Mouse (Mus musculus): ENCODE measurements around the gene Ucma. TPM values are rescaled to one million over a fixed set of nuclear protein-coding genes. Genes with fewer than 3 reads are reported as not detected.
"Not testable (repeated sequence)": the region's sequence is repeated elsewhere in the genome, so short reads cannot be mapped to it uniquely, and the experiment has no call there.

Ucma gene
- polyA plus RNA-seq (2016; fragmentation: Nextera tagmentation; extraction: Ambion mirVana): 0.38 TPM in 1 of 2 replicates, not detected in the other

GRCm38 (mm10) chr2:4975807-4976206, at the start of gene Ucma:
Ucma (plus strand) TSS chr2:4976122.
- no peak for ATAC-seq (ENCODE audit: low FRiP score, low read depth)
- H3K4me3 ChIP-seq: no peak within 1 kb of the TSS
- WGBS: 75% methylated on average over 5 of the region's 5 CpGs
- no peaks in the 10 kb centered on the region for H3K4me1 ChIP-seq
- H3K9ac ChIP-seq: no peak within 1 kb of the TSS
- no peak within 1 kb of the TSS for H3K27ac ChIP-seq
- H3K27me3 ChIP-seq (replicated peaks): no peaks in the 10 kb centered on the region
- H3K4me2 ChIP-seq (replicated peaks): no peak within 1 kb of the TSS
- H3K9me3 ChIP-seq: no peaks in the 10 kb centered on the region
- no peaks in the 10 kb centered on the region for H3K36me3 ChIP-seq

- no peak overlapping the region for H3K27ac ChIP-seq
- no peaks in the 10 kb centered on the region for H3K9me3 ChIP-seq
- H3K4me2 ChIP-seq (replicated peaks): no peak overlapping the region
- H3K27me3 ChIP-seq (replicated peaks): no peaks in the 10 kb centered on the region
- no peak overlapping the region for H3K9ac ChIP-seq
- H3K4me3 ChIP-seq: no peak overlapping the region
- no peaks in the 10 kb centered on the region for H3K4me1 ChIP-seq
- no peak for ATAC-seq (ENCODE audit: low FRiP score, low read depth)
- 95% methylated on average over 3 of the region's 3 CpGs for WGBS
- H3K36me3 ChIP-seq: 0 out of 2 replicates have a peak, but pooled peaks cover 7% of the 10 kb centered on the region
These were observed 48.5 kb upstream of the Ucma start for GRCm38 (mm10) chr2:4927391-4927790.

- Histone ChIP-seq H3K9me3 (no peaks in the 10 kb centered on the region), H3K9ac (no peak overlapping the region), H3K4me2 (replicated peaks) (no peak overlapping the region), H3K4me1 (no peaks in the 10 kb centered on the region), H3K36me3 (0 out of 2 replicates have a peak, but pooled peaks cover 7% of the 10 kb centered on the region), H3K27me3 (replicated peaks) (no peaks in the 10 kb centered on the region), H3K4me3 (no peak overlapping the region), H3K27ac (no peak overlapping the region)
- ATAC-seq (ENCODE audit: low FRiP score, low read depth): no peak
- 85% methylated on average over 2 of the region's 2 CpGs for WGBS
These were observed 46.7 kb upstream of the Ucma start for GRCm38 (mm10) chr2:4929230-4929629.

GRCm38 (mm10) chr2:4934516-4934915, 41.4 kb upstream of the Ucma start:
- no peaks in the 10 kb centered on the region for H3K9me3 ChIP-seq
- H3K4me2 ChIP-seq (replicated peaks): no peak overlapping the region
- no peak for ATAC-seq (ENCODE audit: low FRiP score, low read depth)
- no peak overlapping the region for H3K9ac ChIP-seq
- H3K4me3 ChIP-seq: no peak overlapping the region
- peaks cover 10% of the 10 kb centered on the region; the same call in 1 of the 2 replicates for H3K36me3 ChIP-seq
- no peak overlapping the region for H3K27ac ChIP-seq
- no peaks in the 10 kb centered on the region for H3K27me3 ChIP-seq (replicated peaks)
- WGBS: 94% methylated on average over 9 of the region's 9 CpGs
- H3K4me1 ChIP-seq: no peaks in the 10 kb centered on the region

GRCm38 (mm10) chr2:4937931-4938330, 38.0 kb upstream of the Ucma start:
- no peaks in the 10 kb centered on the region for H3K9me3 ChIP-seq
- H3K9ac ChIP-seq: no peak overlapping the region
- H3K4me3 ChIP-seq: no peak overlapping the region
- H3K4me1 ChIP-seq: no peaks in the 10 kb centered on the region
- ATAC-seq (ENCODE audit: low FRiP score, low read depth): no peak
- H3K36me3 ChIP-seq: peaks cover 6% of the 10 kb centered on the region; the same call in 1 of the 2 replicates
- WGBS: 91% methylated on average over 7 of the region's 7 CpGs
- no peak overlapping the region for H3K27ac ChIP-seq
- H3K27me3 ChIP-seq (replicated peaks): no peaks in the 10 kb centered on the region
- H3K4me2 ChIP-seq (replicated peaks): no peak overlapping the region

- Histone ChIP-seq H3K4me1 (no peaks in the 10 kb centered on the region), H3K4me2 (replicated peaks) (no peak overlapping the region), H3K27ac (no peak overlapping the region), H3K36me3 (peaks cover 6% of the 10 kb centered on the region; the same call in 1 of the 2 replicates), H3K9ac (no peak overlapping the region), H3K27me3 (replicated peaks) (no peaks in the 10 kb centered on the region), H3K4me3 (no peak overlapping the region), H3K9me3 (peaks cover 4% of the 10 kb centered on the region; the same call in 1 of the 2 replicates)
- WGBS: 90% methylated on average over 11 of the region's 11 CpGs
- no peak for ATAC-seq (ENCODE audit: low FRiP score, low read depth)
These were observed 35.1 kb upstream of the Ucma start for GRCm38 (mm10) chr2:4940861-4941260.

- H3K27me3 ChIP-seq (replicated peaks); H3K36me3 ChIP-seq; H3K4me3 ChIP-seq; H3K27ac ChIP-seq; H3K9ac ChIP-seq; H3K9me3 ChIP-seq; H3K4me2 ChIP-seq (replicated peaks); ATAC-seq (ENCODE audit: low FRiP score, low read depth); H3K4me1 ChIP-seq: not testable (repeated sequence)
- WGBS: 94% methylated on average over 8 of the region's 8 CpGs
These were observed 26.2 kb upstream of the Ucma start for GRCm38 (mm10) chr2:4949691-4950090.

- Histone ChIP-seq H3K9ac (no peak overlapping the region), H3K36me3 (no peaks in the 10 kb centered on the region), H3K27me3 (replicated peaks) (no peaks in the 10 kb centered on the region), H3K4me1 (no peaks in the 10 kb centered on the region), H3K27ac (no peak overlapping the region), H3K4me2 (replicated peaks) (no peak overlapping the region), H3K9me3 (no peaks in the 10 kb centered on the region), H3K4me3 (no peak overlapping the region)
- no peak for ATAC-seq (ENCODE audit: low FRiP score, low read depth)
- WGBS: 95% methylated on average over 2 of the region's 2 CpGs
These were observed 24.9 kb upstream of the Ucma start for GRCm38 (mm10) chr2:4950986-4951385.

- no peak for ATAC-seq (ENCODE audit: low FRiP score, low read depth)
- H3K9ac ChIP-seq: no peak overlapping the region
- 90% methylated on average over 6 of the region's 6 CpGs for WGBS
- no peaks in the 10 kb centered on the region for H3K36me3 ChIP-seq
- H3K4me1 ChIP-seq: no peaks in the 10 kb centered on the region
- H3K9me3 ChIP-seq: no peaks in the 10 kb centered on the region
- no peak overlapping the region for H3K27ac ChIP-seq
- no peak overlapping the region for H3K4me3 ChIP-seq
- H3K4me2 ChIP-seq (replicated peaks): no peak overlapping the region
- no peaks in the 10 kb centered on the region for H3K27me3 ChIP-seq (replicated peaks)
These were observed 21.6 kb upstream of the Ucma start for GRCm38 (mm10) chr2:4954216-4954760.

- no peak for ATAC-seq (ENCODE audit: low FRiP score, low read depth)
- Histone ChIP-seq H3K27ac (no peak overlapping the region), H3K4me2 (replicated peaks) (no peak overlapping the region), H3K27me3 (replicated peaks) (no peaks in the 10 kb centered on the region), H3K9ac (no peak overlapping the region), H3K9me3 (no peaks in the 10 kb centered on the region), H3K4me3 (no peak overlapping the region), H3K4me1 (no peaks in the 10 kb centered on the region), H3K36me3 (no peaks in the 10 kb centered on the region)
- WGBS: 88% methylated on average over 12 of the region's 12 CpGs
These were observed 17.9 kb upstream of the Ucma start for GRCm38 (mm10) chr2:4958039-4958438.

- Histone ChIP-seq H3K36me3 (no peaks in the 10 kb centered on the region), H3K4me1 (no peaks in the 10 kb centered on the region), H3K27ac (no peak overlapping the region), H3K9ac (no peak overlapping the region), H3K27me3 (replicated peaks) (no peaks in the 10 kb centered on the region), H3K4me3 (no peak overlapping the region), H3K9me3 (no peaks in the 10 kb centered on the region), H3K4me2 (replicated peaks) (no peak overlapping the region)
- no peak for ATAC-seq (ENCODE audit: low FRiP score, low read depth)
- 93% methylated on average over 2 of the region's 2 CpGs for WGBS
These were observed 8.1 kb upstream of the Ucma start for GRCm38 (mm10) chr2:4967806-4968205.

GRCm38 (mm10) chr2:4969083-4969482, 6.8 kb upstream of the Ucma start:
- no peak overlapping the region for H3K4me2 ChIP-seq (replicated peaks)
- H3K27me3 ChIP-seq (replicated peaks): no peaks in the 10 kb centered on the region
- 66% methylated on average over 2 of the region's 2 CpGs for WGBS
- H3K4me3 ChIP-seq: no peak overlapping the region
- H3K36me3 ChIP-seq: no peaks in the 10 kb centered on the region
- no peaks in the 10 kb centered on the region for H3K4me1 ChIP-seq
- no peak overlapping the region for H3K27ac ChIP-seq
- no peaks in the 10 kb centered on the region for H3K9me3 ChIP-seq
- no peak for ATAC-seq (ENCODE audit: low FRiP score, low read depth)
- H3K9ac ChIP-seq: no peak overlapping the region

- Histone ChIP-seq H3K27ac (no peak overlapping the region), H3K4me2 (replicated peaks) (no peak overlapping the region), H3K27me3 (replicated peaks) (no peaks in the 10 kb centered on the region), H3K9me3 (no peaks in the 10 kb centered on the region), H3K4me1 (no peaks in the 10 kb centered on the region), H3K4me3 (no peak overlapping the region), H3K9ac (no peak overlapping the region), H3K36me3 (no peaks in the 10 kb centered on the region)
- 46% methylated on average over 8 of the region's 8 CpGs for WGBS
- no peak for ATAC-seq (ENCODE audit: low FRiP score, low read depth)
These were observed 2.2 kb downstream of the Ucma start for GRCm38 (mm10) chr2:4978091-4978490.
